Mouse (Mus musculus) intestine, embryonic 16.5 days (tissue): ENCODE results near the gene Cdiptos. TPM values are rescaled to one million over a fixed set of nuclear protein-coding genes. Genes with fewer than 3 reads are reported as not detected.

ENCODE experiments used
- ATAC-seq: fragments of 200-750 bp; cut with Nextera tagmentation; 2 replicates; pipeline ENCODE4 v1.8.0; 2017; ENCODE audit warnings: moderate TSS enrichment, moderate library complexity
- H3K27ac ChIP-seq: fragments of 300-500 bp; sonication (generic); 2 replicates; pipeline ENCODE4 v1.5.1; 2014; ENCODE audit warnings: mild to moderate bottlenecking, low read length
- H3K27me3 ChIP-seq: fragments of 300-500 bp; sonication (generic); replicated peaks from 2 replicates; pipeline ENCODE4 v1.6.1; 2014; ENCODE audit warnings: low read length, control low read depth, mixed read lengths; ENCODE audit not compliant: control insufficient read depth, insufficient read depth
- H3K36me3 ChIP-seq: fragments of 300-500 bp; sonication (generic); 2 replicates; pipeline ENCODE4 v1.6.1; 2014; ENCODE audit warnings: low read length, control low read depth; ENCODE audit not compliant: control insufficient read depth, insufficient read depth
- H3K4me1 ChIP-seq: fragments of 300-500 bp; sonication (generic); 2 replicates; pipeline ENCODE4 v1.6.1; 2014; ENCODE audit warnings: low read length, control low read depth, mixed read lengths; ENCODE audit not compliant: control insufficient read depth, insufficient read depth
- H3K4me2 ChIP-seq: fragments of 300-500 bp; sonication (generic); 2 replicates; pipeline ENCODE4 v1.6.1; 2014; ENCODE audit warnings: low read depth, low read length, control low read depth
- H3K4me3 ChIP-seq: fragments of 300-500 bp; sonication (generic); 2 replicates; pipeline ENCODE4 v1.5.1; 2014; ENCODE audit warnings: mild to moderate bottlenecking, low read length
- H3K9ac ChIP-seq: fragments of 300-500 bp; sonication (generic); 2 replicates; pipeline ENCODE4 v1.6.1; 2014; ENCODE audit warnings: low read depth, low read length
- H3K9me3 ChIP-seq: fragments of 300-500 bp; sonication (generic); 2 replicates; pipeline ENCODE4 v1.6.1; 2016; ENCODE audit warnings: low read length, control low read depth; ENCODE audit not compliant: control insufficient read depth
- WGBS: fragments of 180-500 bp; shearing (Covaris S2); extraction: QIAGEN DNeasy Blood & Tissue Kit; methylation state at CpG from one replicate; pipeline ENCODE4 v1.1.7; 2014; 5-methylcytosine and 5-hydroxymethylcytosine counted together
- polyA plus RNA-seq: library from polyadenylated mRNA; unstranded; fragments of >200 nt; fragmentation: Nextera tagmentation; extraction: Ambion mirVana; gene quantifications from 2 replicates; pipeline ENCODE4 v1.2.1, GENCODE M21; 2015

The Cdiptos gene
- polyA plus RNA-seq, 1 experiment from 2014 or later: 1.6 TPM

DNA sequence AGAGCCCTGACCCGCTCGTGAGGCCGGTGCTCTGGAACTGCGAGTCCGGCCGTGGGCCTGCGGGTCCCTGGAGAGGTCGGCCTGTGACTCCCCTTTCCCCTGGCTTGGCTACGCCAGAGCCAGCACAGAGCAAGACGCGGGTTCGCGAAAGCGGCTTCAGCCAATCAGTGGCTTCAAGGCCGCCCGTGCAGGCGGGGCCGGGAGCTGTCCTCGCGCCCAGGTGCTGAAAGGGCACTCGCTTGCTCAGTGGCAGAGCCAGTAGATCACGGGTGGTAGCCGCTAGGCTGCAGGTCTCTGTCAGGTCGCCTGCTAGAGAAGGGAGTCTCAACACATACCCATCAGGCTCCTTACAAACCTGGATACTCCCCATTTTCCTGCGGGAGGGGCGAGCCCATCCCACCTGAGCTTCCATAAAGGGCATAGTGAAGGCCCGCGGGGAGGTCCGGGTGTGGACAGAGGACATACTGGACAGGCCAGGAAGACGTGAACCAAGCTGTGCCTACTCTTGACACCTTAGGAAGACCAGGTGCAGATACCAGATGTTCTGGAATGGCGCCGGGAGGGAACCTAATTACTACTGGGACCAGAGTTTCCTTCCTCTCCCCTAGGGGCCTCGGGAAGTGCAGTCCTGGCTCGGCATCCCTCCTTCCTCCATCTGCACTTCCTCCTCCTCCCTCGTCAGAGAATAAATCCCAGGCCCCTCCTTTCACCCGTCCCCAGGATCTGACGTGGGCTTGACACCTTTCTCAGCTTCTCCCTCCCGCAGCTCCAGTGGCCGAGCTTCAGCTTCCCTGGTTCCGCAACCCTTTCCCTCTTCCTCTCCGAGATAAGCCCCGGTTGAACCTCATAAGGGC is 25.9 kb downstream of the Cdiptos start, which contains the start of gene Sez6l2:
Gene Sez6l2 (plus strand): TSS at position 771 of the 854 bp plus-strand sequence.
- Histone ChIP-seq H3K9me3 (no peaks in the 10 kb centered on the region), H3K9ac (peak within 1 kb of the TSS; percentile 27; the same call in 1 of the 2 replicates), H3K27me3 (peaks cover 13% of the 10 kb centered on the region), H3K4me3 (peak within 1 kb of the TSS; percentile 58), H3K4me1 (peaks cover 11% of the 10 kb centered on the region), H3K27ac (no peak within 1 kb of the TSS), H3K4me2 (peak within 1 kb of the TSS; percentile 100), H3K36me3 (no peaks in the 10 kb centered on the region)
- WGBS: 1% methylated on average over 42 of the region's 42 CpGs
- ATAC-seq: peak; percentile 90

DNA sequence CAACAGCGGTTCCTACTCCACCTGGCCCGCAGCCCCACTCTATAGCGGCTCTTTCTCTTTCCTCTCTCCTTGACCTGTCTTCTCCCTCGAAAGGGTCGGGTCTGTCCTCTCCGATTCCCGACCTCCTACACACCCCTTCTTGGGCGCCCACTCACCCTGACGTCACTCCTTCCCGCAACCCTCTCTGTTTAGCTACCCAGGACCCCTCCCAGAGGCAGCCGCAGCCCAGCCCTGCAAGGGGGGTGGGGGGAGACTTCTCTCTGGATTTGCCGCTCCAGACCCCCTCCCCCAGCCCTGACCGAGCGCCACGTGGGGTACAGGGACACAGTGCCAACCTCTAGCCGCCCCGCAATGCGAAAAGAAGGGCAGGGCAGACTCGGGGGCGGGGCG is 26.5 kb downstream of the Cdiptos start, which contains the start of gene Asphd1:
Gene Asphd1 (minus strand): TSS at position 180 of the 390 bp plus-strand sequence.
- H3K9ac ChIP-seq: peak within 1 kb of the TSS; percentile 27; the same call in 1 of the 2 replicates
- 2% methylated on average over 21 of the region's 21 CpGs for WGBS
- ATAC-seq: peak; percentile 66

DNA sequence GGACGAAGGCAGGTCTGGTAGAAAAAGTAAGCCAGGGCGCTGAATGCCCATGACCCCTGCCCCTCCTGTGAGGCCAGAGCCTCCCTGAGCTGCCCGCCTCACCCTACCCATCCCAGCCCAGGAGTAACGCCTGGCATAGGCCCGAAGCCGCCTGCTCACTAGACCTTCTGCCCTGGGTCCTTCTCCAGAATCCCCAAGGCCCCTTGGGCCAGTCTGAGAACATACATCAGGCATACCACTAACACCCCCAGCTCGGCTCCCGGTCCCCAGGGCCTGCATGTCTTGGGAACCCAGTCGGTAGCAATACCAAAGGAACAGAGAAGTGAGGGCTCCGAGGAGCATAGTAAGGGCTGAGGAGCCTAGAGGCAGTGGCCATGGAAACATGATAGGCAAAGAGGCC is 27.3 kb downstream of the Cdiptos start:
- ATAC-seq: no peak
- no peaks in the 10 kb centered on the region for H3K9me3 ChIP-seq
- H3K36me3 ChIP-seq: no peaks in the 10 kb centered on the region
- H3K4me1 ChIP-seq: peaks cover 11% of the 10 kb centered on the region
- H3K4me2 ChIP-seq: no peak overlapping the region
- H3K27ac ChIP-seq: no peak overlapping the region
- H3K9ac ChIP-seq: no peak overlapping the region
- no peak overlapping the region for H3K4me3 ChIP-seq
- 83% methylated on average over 10 of the region's 10 CpGs for WGBS
- peaks cover 13% of the 10 kb centered on the region for H3K27me3 ChIP-seq

More for the DNA sequence above, 26.5 kb downstream of the Cdiptos start, which contains the start of gene Asphd1:
- peak within 1 kb of the TSS; percentile 58 for H3K4me3 ChIP-seq
- H3K36me3 ChIP-seq: no peaks in the 10 kb centered on the region
- H3K27me3 ChIP-seq: peaks cover 13% of the 10 kb centered on the region
- H3K9me3 ChIP-seq: no peaks in the 10 kb centered on the region
- H3K27ac ChIP-seq: no peak within 1 kb of the TSS
- peak within 1 kb of the TSS; percentile 100 for H3K4me2 ChIP-seq
- peaks cover 11% of the 10 kb centered on the region for H3K4me1 ChIP-seq

GRCm38 (mm10) chr7:126946530-126946929 is 29.4 kb downstream of the Cdiptos start:
- H3K4me1 ChIP-seq: peaks cover 11% of the 10 kb centered on the region
- no peaks in the 10 kb centered on the region for H3K9me3 ChIP-seq
- H3K36me3 ChIP-seq: no peaks in the 10 kb centered on the region
- no peak for ATAC-seq
- no peak overlapping the region for H3K4me2 ChIP-seq
- 51% methylated on average over 3 of the region's 3 CpGs for WGBS
- peaks cover 10% of the 10 kb centered on the region for H3K27me3 ChIP-seq
- no peak overlapping the region for H3K9ac ChIP-seq
- H3K4me3 ChIP-seq: no peak overlapping the region
- H3K27ac ChIP-seq: no peak overlapping the region

DNA sequence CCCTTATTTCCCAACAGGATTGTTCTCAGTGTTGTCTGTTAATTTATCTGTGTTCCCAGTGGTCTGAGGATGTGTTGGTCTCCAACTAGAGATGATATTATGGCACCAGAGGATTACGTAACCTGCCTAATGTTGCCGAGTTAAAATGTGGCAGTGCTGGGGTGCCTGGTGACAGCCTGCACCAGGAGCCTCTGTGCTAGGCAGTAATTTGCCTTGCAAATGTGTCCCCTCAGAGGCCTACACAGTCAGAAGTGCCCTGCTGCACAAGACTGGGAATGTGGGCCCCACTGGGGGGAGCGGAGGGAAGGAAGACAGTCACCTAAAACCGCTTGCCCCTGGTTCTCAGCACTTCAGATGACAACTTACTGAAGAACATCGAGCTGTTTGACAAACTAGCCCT is 34.1 kb downstream of the Cdiptos start:
- 81% methylated on average over 5 of the region's 5 CpGs for WGBS
- ATAC-seq: no peak
- H3K4me1 ChIP-seq: no peaks in the 10 kb centered on the region

DNA sequence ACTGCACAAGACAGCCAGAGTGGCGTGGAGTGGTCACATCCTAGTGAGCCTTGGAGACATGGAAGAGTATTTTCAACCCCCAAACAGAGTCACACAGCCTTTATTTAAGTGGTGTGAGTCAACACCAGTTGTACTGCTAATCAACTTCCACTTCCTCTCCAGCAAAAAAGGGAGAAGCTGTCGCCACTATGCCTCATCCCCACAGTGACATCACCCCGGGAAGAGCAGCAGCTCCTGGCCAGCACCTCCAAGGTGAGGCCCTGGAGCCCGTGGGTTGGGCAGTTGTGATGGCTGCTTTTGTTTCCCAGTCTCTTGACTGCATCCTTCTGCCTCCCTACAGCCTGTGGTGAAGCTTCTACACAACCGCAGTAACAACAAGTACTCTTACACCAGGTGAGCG is 34.7 kb downstream of the Cdiptos start:
- Histone ChIP-seq H3K27me3 (no peaks in the 10 kb centered on the region), H3K27ac (no peak overlapping the region), H3K36me3 (no peaks in the 10 kb centered on the region), H3K4me3 (no peak overlapping the region), H3K9ac (no peak overlapping the region), H3K4me2 (no peak overlapping the region), H3K4me1 (no peaks in the 10 kb centered on the region), H3K9me3 (no peaks in the 10 kb centered on the region)
- 43% methylated on average over 6 of the region's 6 CpGs for WGBS
- ATAC-seq: no peak

More for the DNA sequence above, 34.1 kb downstream of the Cdiptos start:
- no peaks in the 10 kb centered on the region for H3K9me3 ChIP-seq
- H3K27ac ChIP-seq: no peak overlapping the region
- H3K36me3 ChIP-seq: no peaks in the 10 kb centered on the region
- H3K4me2 ChIP-seq: no peak overlapping the region
- no peak overlapping the region for H3K4me3 ChIP-seq
- no peaks in the 10 kb centered on the region for H3K27me3 ChIP-seq
- no peak overlapping the region for H3K9ac ChIP-seq

- H3K4me1 ChIP-seq: peaks cover 6% of the 10 kb centered on the region; the same call in 1 of the 2 replicates
- 0 out of 2 replicates have a peak, but pooled peaks cover 8% of the 10 kb centered on the region for H3K36me3 ChIP-seq
- H3K27ac ChIP-seq: no peak overlapping the region
- H3K4me3 ChIP-seq: no peak overlapping the region
- WGBS: 81% methylated on average over 2 of the region's 2 CpGs
- no peaks in the 10 kb centered on the region for H3K27me3 ChIP-seq
- no peaks in the 10 kb centered on the region for H3K9me3 ChIP-seq
- H3K9ac ChIP-seq: no peak overlapping the region
- ATAC-seq: no peak
- no peak overlapping the region for H3K4me2 ChIP-seq
These were observed 43.2 kb downstream of the Cdiptos start for GRCm38 (mm10) chr7:126932652-126933051.

DNA sequence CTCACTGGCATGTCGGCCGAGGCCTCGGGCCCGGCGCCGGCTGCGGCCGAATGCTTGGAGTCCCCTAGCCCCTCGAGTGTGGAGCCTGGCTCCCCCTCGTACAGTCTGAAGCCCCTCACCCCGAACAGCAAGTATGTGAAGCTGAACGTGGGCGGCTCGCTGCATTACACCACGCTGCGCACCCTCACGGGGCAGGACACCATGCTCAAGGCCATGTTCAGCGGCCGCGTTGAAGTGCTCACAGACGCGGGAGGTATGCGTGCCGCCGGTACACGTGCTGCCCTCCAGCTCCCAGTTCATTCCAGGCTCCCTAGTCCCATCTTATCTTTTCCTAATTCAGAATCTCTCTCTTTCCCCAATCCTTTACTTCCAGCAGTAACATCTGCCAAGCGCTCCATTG is 46.9 kb downstream of the Cdiptos start:
- Histone ChIP-seq H3K4me2 (peak overlapping the region; percentile 87), H3K9ac (peak overlapping the region; percentile 85), H3K27ac (peak overlapping the region; percentile 37), H3K4me3 (peak overlapping the region; percentile 92), H3K4me1 (peaks cover 6% of the 10 kb centered on the region; the same call in 1 of the 2 replicates), H3K9me3 (no peaks in the 10 kb centered on the region), H3K27me3 (no peaks in the 10 kb centered on the region), H3K36me3 (0 out of 2 replicates have a peak, but pooled peaks cover 8% of the 10 kb centered on the region)
- under 1% methylated on average over 27 of the region's 27 CpGs for WGBS
- ATAC-seq: peak; percentile 76

DNA sequence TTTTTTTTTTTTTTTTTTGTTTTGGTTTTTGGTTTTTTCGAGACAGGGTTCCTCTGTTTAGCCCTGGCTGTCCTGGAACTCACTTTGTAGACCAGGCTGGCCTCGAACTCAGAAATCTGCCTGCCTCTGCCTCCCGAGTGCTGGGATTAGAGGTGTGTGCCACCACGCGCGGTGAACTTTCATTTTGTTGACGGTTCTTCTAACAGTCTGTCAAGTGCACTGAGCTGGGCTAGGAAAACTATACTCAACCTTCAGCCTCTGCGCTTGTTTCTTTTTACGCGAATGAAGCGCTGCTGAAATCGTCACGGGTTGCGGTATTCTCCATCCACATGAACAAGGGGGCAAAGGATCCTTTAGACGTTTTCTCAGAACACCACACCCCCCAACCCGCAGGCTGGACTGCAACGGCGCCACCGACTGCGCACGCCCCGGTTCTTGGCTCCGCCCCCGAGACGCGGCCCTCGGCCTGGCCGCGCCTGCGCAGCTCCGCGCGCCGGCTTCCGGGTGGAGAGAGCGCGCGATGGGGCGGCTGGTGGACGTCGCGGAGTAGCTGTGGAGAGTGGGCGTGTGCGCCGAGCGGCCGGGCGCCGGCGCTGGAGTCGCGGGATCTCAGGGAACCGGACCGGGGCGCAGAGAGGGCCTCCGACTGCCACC is 47.4 kb downstream of the Cdiptos start, which contains the start of gene Kctd13:
Gene Kctd13 (plus strand): TSS at position 496 of the 654 bp plus-strand sequence.
- WGBS: 3% methylated on average over 51 of the region's 56 CpGs
- Histone ChIP-seq H3K4me3 (peak within 1 kb of the TSS; percentile 92), H3K9ac (peak within 1 kb of the TSS; percentile 85), H3K4me1 (peaks cover 6% of the 10 kb centered on the region; the same call in 1 of the 2 replicates), H3K4me2 (peak within 1 kb of the TSS; percentile 87), H3K9me3 (no peaks in the 10 kb centered on the region), H3K27ac (peak within 1 kb of the TSS; percentile 54), H3K27me3 (no peaks in the 10 kb centered on the region), H3K36me3 (0 out of 2 replicates have a peak, but pooled peaks cover 5% of the 10 kb centered on the region)
- peak; percentile 99 for ATAC-seq
